Mouse (Mus musculus): ENCODE results near the gene Tgif2.
"Not testable (repeated sequence)": the region's sequence is repeated elsewhere in the genome, so short reads cannot be mapped to it uniquely, and the experiment has no call there.

Tgif2 gene

DNA sequence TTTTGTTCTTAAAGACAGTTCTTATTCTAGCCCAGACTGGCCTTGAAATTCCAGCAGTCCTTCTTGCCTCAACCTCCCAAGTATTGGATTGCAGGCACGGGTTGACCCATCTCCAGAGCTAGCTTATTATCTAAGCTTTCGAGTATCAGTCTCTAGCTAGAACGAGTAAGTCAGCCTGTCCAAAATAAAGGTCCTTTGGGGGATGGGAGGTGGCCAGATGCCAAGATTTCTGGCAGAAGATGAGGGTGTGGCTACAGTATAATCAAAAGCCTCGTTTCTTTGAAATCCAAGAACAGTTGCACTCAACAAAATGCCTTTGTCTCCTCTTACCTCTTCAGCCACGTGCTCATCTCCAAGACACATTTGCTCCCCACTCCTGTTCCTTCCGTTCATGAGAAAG is 30.7 kb downstream of the Tgif2 start:
- CTCF ChIA-PET: no interaction called here

DNA sequence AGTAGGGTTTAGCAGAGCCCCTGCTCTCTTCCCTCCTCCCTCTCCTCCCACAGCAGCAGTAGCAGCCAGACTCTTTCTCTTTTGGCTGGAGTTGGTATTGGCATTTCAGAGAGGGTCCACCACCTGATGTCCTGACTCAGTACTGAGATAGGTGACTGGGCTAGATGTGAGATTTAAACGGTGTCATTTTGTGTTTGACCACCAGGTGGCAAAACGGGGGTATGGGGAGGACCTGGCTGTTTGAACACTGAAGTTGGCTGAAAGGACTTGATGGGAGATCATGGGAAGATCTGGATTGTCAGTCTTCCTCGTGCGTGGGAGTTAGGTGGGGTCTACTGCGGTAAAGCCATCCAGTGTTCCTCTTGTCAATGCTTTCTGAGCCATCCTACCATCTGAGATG is 33.8 kb downstream of the Tgif2 start:
- CTCF ChIA-PET: no interaction called here

DNA sequence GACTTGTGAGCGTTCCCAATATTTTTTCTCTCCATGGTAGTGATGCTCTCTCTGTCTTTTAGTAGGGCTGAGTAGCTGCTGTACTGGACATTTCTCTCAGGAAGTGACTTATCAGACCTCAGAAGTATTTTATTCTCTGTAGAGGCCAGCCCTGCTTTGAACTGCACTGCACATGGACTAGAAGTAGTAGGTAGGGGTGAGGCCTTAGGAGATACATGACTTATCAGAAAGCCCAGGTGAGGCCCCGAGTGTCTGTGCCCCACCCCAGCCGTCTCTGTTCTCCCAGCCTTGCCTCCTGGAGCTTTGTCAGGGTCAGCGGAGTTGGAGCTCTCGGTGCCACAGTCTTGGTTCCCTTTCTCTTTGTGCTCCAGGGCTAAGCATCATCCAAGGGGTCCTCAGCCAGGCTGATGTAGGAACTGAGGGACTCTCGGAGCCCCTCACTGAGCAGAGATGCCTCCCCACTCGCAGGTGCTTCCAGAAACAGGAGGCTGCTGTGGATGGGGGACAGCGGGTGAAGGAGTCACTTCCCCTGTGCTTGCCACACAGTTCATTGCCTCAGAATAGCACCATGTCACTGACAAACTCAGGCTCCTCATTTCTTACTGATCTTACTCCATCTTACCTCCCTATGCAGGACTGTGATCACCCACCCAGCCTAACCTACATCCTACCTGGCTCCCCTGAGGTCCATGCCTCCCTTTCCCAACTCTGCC is 34.4 kb downstream of the Tgif2 start:
- CTCF ChIA-PET: no interaction called here

DNA sequence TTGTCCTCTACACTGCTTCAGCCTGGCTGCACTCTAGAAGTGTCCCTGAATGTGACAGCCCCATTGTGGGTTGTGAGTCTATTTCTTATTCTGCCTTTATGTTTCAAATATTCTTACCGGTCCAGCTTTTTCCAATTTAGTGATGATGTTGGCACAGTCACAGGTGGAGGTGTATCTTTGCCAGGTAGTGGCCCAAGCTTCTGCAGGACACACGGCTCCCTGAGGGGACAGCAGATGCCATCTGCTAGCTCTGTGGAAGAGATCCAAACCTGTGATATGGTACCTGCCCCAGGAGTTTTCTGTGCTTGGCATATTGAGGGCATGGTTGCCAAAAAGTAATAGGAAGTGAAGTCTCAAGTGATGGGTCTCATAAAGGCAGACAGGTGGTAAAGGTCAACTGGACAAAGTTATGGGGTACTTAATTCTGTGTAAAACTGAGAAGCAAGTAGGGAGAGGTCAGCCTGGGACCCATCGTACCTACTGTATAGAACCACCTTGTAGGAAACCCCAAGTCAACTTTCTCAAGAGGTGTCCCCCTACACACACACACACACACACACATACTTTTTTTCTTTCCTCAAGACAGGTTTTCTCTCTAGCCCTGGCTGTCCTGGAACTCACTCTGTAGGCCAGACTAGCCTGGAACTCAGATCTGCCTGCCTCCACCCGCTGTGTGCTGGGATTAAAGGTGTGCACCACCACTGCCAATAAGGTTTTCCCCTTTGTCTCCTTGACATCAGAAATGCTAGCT is 35.1 kb downstream of the Tgif2 start:
- CTCF ChIA-PET: interaction anchor here (0.9 kb wide), 1 partner anchor 32 kb away, joined by 5 read pairs; no protein-coding TSS in a partner anchor

DNA sequence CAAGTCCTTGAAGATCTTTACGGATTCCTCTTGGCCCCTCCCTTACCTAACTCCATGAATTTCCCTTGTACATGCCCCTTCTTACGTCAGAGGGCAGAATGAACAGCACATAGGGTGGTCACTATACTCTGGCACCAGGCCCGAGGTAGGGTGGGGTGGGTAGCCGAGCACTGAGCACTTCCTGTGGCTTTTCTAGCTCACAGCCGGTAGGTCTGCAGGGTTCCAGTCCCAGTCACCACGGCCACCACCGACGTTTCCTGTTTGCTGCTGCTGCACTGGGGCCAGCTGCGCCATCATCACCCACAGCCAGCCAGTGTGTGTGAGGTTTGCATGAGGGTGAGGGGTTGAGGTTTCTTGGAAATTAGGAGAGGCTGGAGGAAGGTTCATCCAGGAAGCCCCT is 37.9 kb downstream of the Tgif2 start:
- CTCF ChIA-PET: no interaction called here

DNA sequence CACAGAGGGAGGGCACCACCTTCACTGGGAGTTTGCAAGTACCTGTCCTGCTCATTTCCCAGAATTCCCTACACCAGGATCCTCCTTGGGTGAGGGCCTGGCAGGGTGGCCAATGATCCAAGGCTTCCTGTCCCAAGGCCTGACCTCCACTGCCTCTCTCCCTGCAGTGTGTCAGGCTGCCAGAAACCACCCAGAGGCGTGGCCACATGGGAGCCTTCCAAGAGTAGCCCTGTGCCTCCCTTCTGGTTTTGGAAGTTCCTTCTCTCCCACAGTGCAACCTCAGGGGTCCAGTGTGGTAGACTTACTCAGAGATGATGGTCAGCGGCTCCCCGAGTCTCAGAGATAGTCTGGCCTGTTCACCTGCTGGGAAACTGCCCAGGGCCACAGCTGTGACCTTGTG is 39.7 kb downstream of the Tgif2 start:
- CTCF ChIA-PET: no interaction called here

DNA sequence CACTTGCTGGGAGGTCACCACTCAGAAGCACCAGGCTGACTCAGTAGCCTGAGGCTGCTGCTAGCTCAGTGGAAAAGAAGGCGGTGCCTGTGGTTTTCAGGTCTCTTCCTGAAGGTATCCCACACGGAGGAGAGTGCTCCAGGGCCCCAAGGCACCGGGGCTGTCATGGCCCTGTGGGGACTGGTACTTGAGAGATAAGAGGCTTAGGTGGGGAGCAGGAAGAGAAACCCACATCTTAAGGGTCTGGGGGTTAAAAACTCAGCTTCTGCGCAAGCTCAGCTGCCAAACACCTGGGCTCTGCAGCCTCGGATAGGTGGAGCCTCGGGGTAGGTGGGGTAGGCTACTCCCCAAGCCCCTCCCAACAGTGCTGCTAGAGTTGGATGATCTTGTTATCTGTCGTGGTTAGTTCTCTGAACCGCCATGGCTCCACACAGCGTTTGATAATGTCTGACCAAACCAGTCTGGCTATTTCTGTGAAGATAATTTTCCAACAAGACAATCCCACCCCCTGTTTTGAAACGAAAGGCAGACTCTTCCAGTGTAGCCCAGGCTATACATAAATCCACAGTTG is 42.7 kb downstream of the Tgif2 start:
- CTCF ChIA-PET: no interaction called here

DNA sequence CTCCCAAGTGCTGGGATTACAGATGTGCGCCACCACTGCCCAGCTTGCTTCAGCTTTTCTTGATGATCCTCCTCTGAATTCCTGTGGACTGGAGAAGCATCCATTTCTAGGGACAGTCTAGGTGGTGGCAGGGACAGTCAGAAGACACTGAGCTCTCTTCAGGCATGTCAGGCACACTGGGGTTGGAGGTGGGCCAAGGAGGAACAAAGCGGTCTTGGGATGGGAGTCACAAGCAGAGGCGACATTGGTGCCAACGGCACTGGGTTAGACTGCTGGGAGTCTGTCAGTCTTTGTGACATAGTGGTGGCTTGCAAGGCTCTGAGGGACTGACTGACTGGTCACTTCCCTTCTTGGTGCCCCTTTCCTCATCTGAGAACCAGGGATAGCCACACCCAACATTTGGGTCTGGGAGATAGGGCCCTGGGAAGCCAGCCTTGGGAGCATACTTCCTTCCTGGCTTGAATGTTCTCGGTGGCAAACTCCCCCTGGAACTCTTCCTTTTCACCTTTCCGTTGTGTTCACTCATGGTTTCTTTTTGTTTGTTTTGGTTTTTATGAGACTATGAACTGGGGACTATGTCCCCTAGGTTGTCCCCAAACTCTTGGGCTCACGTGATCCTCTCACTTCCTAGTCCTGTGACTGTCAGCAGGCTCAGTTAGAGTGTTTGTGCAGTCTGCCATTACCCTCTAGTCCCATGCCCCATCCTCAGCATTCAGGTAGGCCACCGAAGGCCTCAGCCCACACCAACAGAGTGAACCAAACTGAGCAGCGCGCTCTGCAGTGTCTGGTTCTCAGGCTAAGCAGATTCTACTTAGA is 44.8 kb downstream of the Tgif2 start:
- CTCF ChIA-PET: no interaction called here

DNA sequence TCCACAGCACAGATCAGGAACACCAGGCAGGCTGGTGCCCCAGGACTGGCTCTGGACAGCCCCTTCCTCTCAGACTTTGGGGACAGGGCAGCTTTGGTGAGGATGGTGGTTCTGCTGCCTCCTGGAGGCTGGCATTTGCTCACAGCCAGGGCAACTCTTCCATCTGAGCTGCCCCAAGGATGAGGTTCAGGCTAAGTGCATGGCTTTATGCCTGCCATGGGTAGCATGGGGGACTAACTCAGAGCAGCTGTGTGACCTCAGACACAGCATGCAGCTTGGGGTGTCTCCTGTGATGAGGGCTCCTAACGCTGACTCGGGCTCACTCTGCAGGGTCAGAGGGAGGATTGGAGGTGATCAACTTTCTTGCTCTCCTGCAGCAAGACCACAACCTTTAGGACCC is 45.9 kb downstream of the Tgif2 start:
- CTCF ChIA-PET: not testable (repeated sequence)

DNA sequence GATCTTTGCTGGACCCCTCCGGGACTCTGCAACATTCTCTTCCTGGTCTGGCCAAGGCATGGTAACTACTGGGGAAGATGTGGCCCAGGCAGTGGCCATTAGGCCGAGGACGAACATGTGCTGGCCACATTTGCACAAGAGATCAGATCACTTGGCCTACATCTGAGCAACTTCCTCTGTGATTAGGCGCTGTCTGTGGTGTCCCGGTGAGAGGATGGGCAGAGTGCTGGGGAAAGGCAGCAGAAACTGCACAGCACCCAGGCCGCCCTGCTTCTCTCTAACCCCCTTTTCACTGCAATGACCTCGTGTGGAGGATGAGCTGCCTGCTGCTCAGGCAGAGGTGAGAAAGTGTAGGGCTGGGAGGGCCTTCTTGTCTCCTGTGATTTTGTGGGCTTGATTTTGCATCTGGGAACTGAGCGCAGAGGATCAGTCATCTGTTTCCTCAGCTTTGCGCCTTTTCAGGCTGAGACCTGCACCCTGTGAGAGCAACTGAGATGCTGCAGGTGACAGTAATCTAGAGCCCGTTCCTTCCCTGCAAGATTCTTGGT is 46.4 kb downstream of the Tgif2 start:
- CTCF ChIA-PET: no interaction called here

DNA sequence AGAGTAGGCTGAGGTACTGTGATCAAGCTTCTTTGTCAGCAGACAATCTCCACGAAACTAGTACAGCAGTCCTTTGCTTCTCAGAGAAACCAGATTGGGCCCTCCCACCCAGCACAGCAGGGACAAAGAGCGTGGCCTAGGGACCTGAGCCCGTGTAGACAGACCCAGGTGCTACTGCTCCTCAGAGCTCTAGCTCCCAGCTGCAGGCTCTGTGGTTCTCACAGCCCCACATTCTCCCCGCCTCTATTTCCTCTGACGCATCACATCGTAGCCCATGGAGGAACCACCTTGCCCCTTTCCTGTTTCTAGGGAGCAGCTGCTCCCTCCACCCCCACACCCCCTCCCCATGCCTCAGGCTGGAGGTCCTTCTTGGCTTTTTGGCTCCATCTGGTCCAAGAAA is 47.2 kb downstream of the Tgif2 start, which contains the start of gene Sla2:
Gene Sla2, minus strand, starts transcription at position 176 of the 400 bp plus-strand sequence.
- CTCF ChIA-PET: interaction anchor here (0.6 kb wide), 1 partner anchor 47 kb away, joined by 4 read pairs; no protein-coding TSS in a partner anchor

DNA sequence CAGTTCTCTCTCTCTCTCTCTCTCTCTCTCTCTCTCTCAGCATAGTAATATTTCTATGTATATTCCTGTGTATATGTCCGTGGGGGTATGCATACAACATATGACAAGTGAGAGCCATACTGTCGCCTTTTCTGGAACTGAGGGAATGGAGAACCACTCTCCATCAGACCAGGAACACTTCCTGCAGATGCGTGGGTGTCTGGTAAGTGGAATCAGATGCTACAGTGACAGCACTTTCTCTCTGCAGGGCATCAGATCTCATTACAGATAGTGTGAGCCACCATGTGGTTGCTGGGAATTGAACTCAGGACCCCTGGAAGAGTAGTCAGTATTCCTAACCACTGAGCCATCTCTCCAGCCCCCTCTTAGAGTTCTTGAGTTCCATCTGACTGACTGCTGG is 48.7 kb downstream of the Tgif2 start:
- CTCF ChIA-PET: no interaction called here

DNA sequence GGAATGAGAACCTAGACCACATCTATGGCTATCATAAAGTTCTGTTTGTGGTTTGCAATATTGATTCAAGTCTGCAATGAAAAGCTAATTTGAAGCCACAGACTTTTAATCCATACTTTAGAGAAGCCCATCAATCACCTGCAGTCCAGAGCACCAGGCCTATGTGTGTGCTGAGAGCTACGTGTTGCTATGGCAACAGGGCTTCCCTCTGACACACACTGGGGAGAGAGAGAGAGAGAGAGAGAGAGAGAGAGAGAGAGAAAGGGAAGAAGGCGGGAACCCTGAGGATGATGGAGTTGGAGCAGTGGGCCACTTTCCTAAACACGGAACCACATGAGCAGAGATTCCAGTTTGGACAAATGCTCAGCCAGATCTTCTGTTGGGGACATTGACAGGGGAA is 52.4 kb downstream of the Tgif2 start:
- CTCF ChIA-PET: no interaction called here

DNA sequence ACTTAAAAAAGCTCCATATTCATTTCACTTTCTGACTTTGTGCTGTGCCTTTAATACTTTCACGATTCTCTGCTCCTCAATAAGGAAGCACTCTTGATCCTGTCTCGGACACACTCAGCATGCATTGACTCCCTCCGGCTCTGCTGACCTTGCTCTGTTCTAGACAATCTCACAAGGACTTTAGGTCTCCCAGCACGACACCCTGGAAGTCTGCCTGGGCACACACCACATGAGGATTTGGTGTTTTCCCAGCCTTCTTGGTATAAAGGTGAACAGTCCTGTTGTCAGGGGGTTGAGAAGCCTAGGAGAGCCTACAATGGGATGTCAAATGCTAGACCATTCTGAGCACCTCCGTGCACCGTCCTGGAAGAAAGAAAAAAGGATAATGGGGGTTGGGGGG is 53.0 kb downstream of the Tgif2 start:
- CTCF ChIA-PET: no interaction called here

DNA sequence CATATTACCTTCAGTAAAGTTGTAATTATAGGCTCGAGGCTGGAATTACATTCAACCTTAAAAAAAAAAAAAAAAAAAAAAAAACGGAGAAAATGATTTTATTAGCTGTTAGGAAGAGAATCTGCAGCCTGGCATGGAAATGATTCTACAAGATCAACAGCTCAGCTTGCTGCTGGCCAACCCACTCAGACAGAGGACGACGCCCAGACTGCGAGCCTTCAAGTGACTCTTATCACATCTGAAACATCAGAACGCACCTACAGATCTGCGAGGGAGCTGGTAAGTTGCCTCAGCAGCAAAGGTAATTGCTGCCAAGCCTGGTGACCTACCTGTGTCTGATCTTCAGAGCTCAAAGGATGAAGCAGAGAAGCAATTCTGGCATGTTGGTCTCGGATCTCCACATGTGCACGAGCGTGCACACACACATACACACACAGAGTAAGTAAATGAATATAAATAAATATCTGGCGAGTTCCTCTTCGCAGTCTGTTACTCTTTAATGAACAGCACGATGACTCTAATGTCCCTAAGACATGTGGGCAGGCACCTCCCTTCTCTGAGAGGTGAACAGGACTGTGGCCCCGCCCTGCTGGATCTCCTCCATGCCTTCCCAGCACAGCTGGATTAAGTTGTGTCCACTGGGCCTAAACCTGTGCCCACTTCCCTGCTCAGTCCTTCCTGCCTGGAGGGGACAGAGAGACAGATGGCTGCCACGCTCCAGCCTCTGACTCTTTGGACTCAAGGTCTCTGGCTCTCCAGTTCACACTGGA is 54.9 kb downstream of the Tgif2 start:
- CTCF ChIA-PET: interaction anchor here (0.6 to 0.7 kb wide), 5 partner anchors 32 to 1969 kb away, joined by 3 to 11 read pairs (median 3); no protein-coding TSS in a partner anchor

DNA sequence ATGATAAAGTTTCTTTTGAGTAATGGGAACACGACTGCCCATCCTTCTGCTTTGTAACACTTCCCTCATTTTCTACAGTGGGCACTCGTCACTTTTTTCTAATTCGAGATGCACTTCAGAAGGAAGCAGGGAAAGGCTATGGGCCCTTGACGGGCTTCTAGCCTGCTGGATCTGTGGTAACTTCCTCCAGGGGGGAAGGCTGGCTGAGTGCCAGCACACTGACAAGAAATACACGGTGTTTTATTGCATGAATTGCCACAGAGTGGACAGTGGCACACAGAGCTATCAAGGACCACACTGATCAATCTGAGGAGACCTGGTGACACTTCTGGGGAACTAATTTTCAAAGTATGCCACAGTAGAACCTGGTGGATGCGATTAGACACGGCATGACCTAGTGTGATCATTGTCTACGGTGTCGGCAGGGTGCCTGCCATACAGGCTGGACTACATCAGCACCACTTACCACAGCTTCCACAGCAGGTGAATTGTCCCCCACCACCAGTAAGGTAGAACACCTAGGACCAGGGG is 56.6 kb downstream of the Tgif2 start:
- CTCF ChIA-PET: no interaction called here

DNA sequence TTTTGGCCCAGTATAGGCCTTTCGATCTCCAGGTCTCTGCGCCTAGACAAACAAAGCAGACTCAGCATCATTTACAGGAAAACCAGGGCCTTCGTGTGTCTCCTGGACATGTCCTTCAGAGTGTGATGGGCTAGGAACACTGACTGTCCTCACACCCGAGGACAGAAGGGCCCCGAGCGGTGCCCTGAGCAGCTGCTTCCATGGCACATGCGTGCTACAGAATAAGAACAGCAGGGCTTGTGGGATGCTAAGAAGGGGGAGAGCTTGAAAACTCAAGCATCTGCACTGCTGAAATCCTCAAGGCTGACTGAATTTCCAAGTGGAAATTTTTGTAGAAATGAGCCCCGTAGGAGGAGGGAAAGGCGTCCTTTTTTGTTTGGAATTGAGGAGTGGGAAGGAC is 57.2 kb downstream of the Tgif2 start:
- CTCF ChIA-PET: interaction anchor here (0.6 kb wide), 1 partner anchor 970 kb away, joined by 3 read pairs; no protein-coding TSS in a partner anchor

DNA sequence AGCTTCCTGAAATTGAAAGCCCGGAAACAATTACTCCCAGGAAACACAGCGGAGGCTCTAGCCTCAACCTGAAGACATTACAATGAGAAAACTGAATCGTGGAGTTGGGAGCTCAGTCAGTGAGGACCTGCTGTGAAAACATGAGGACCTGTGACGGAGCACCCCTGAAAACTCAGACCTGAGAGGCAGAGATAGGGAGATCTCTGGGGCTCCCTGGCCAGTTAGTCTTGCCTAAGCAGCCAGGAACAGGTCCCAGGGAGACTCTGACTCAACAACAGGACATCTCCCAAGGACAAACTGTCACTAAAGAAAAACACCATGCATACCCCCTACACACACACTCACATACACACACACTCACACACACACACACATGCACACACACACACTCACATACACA is 58.6 kb downstream of the Tgif2 start:
- CTCF ChIA-PET: no interaction called here

DNA sequence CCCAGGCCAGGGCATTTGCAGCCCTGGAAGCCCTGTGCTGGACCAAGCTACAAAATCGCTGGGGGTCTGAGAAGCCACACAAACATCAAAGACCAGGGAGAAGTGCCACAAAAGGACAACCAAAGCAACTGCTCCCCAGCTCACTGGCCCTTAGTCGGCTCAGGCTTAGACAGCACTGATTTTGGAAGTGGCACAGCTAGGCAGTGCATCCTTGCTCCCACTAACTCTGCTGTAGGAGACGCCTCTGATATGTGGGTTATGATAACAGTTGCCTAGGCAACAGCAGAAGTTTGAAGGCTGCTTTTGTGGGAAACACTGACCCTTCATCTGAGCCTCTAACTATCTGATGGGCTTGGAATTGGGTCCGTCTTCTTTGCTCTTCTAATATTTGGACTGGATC is 59.4 kb downstream of the Tgif2 start:
- CTCF ChIA-PET: no interaction called here

DNA sequence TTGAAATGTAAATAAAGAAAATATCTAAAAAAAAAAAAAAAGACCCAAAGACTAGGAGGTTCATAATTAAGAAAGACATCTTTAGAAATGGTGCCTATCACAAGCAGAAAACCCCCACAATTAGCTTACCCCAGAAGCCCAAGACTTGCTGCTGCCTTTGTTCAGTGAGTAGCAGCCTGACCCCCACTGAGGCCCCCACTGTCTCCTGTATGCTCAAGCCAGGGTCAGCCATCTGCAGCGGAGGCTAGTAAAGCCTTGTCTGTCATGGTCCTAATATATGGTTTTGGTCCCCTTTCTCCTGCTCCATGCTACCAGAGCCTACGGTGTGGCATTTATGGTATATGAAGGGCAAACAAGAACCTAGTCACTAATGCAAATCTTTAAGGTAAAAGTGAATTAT is 61.5 kb downstream of the Tgif2 start:
- CTCF ChIA-PET: interaction anchor here (0.6 kb wide), 1 partner anchor 183 kb away, joined by 3 read pairs; no protein-coding TSS in a partner anchor

DNA sequence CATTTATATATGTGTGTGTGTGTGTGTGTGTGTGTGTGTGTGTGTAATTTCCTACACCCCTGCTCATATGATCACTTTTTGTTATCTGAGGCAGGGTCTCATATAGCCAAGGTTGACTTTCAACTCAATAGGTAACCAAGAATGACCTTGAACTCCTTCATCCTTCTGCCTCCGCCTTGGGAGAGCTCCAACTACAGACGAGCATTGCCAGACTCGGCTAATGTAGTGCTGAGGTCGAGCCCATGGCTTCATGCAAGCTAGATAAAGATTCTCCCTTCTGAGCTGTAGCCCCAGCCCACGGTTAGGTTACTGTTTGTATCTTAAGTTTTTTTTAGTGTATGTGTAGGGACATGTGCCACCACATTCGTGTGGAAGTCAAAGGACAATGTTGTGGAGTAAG is 62.1 kb downstream of the Tgif2 start:
- CTCF ChIA-PET: no interaction called here
